Mouse (Mus musculus): ENCODE results near the gene Plekho1.

The Plekho1 gene

GRCm38 (mm10) chr3:96008463-96008862, 12.7 kb upstream of the Plekho1 start:
- peak; percentile 57 for DNase-seq (ENCODE audit: low read depth, low spot score)

- DNase-seq (ENCODE audit: low read depth, low spot score): peak; percentile 60
Observed at GRCm38 (mm10) chr3:96001560-96001959, 5.8 kb upstream of the Plekho1 start.

GRCm38 (mm10) chr3:96000921-96001501, 5.2 kb upstream of the Plekho1 start:
- DNase-seq (ENCODE audit: low read depth, low spot score): peak; percentile 90

- DNase-seq (ENCODE audit: low read depth, low spot score): no peak
Observed at GRCm38 (mm10) chr3:96000080-96000632, 4.4 kb upstream of the Plekho1 start.

- DNase-seq (ENCODE audit: low read depth, low spot score): no peak
Observed at GRCm38 (mm10) chr3:95999308-96000079, 3.7 kb upstream of the Plekho1 start.

- peak; percentile 85 for DNase-seq (ENCODE audit: low read depth, low spot score)
Observed at GRCm38 (mm10) chr3:95997203-95997721, 1.5 kb upstream of the Plekho1 start.

- DNase-seq (ENCODE audit: low read depth, low spot score): no peak
Observed at GRCm38 (mm10) chr3:95996451-95997073, 761 bp upstream of the Plekho1 start.

- DNase-seq (ENCODE audit: low read depth, low spot score): peak; percentile 46
Observed at GRCm38 (mm10) chr3:95994975-95995801, 613 bp downstream of the Plekho1 start.

- DNase-seq (ENCODE audit: low read depth, low spot score): peak; percentile 62
Observed at GRCm38 (mm10) chr3:95994381-95994846, 1.4 kb downstream of the Plekho1 start.

GRCm38 (mm10) chr3:95993881-95994280, 1.9 kb downstream of the Plekho1 start:
- DNase-seq (ENCODE audit: low read depth, low spot score): peak; percentile 87

GRCm38 (mm10) chr3:95992990-95993603, 2.7 kb downstream of the Plekho1 start:
- peak; percentile 47 for DNase-seq (ENCODE audit: low read depth, low spot score)

GRCm38 (mm10) chr3:95990413-95990941, 5.3 kb downstream of the Plekho1 start:
- no peak for DNase-seq (ENCODE audit: low read depth, low spot score)

GRCm38 (mm10) chr3:95988969-95989368, 6.8 kb downstream of the Plekho1 start:
- DNase-seq (ENCODE audit: low read depth, low spot score): peak; percentile 72

GRCm38 (mm10) chr3:95988138-95988537, 7.7 kb downstream of the Plekho1 start:
- no peak for DNase-seq (ENCODE audit: low read depth, low spot score)

GRCm38 (mm10) chr3:95987386-95988110, 8.3 kb downstream of the Plekho1 start:
- DNase-seq (ENCODE audit: low read depth, low spot score): peak; percentile 59

GRCm38 (mm10) chr3:95986984-95987383, 8.8 kb downstream of the Plekho1 start:
- no peak for DNase-seq (ENCODE audit: low read depth, low spot score)

GRCm38 (mm10) chr3:95986001-95986622, 9.7 kb downstream of the Plekho1 start:
- DNase-seq (ENCODE audit: low read depth, low spot score): peak; percentile 91

- DNase-seq (ENCODE audit: low read depth, low spot score): peak; percentile 96
Observed at GRCm38 (mm10) chr3:95985209-95986000, 10.4 kb downstream of the Plekho1 start.

Data from brain, adult 2 months (tissue).